Mouse (Mus musculus) T-cell, adult 2 months (primary cell): ENCODE data around the gene Zfp286.

Source experiments
- DNase-seq: peaks from one replicate; pipeline ENCODE4 v3.0.0; 2022; ENCODE audit warnings: low spot score

The Zfp286 gene

DNA sequence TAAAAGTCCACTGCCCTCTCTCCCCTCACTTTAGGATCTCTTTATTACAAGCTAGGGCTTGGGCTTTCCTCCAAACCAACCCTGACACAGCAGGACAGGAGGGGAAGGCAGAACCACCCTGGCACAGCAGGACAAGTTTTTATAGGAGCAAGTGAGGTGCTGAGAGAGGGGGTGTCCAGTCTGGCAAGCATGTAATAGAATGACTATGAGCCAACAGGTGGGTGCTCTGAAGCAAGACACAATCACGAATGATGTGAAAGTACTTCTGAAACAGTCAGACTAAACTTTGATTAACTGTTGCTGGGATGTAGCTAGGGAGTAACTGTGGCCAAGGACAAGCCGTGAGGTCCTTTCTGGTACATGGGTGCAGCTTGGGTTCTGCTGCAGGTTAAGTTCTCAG, 83.1 kb downstream of the Zfp286 start:
- DNase-seq, result no peak
